Mouse (Mus musculus): ENCODE data around the gene Camk1d.

DNA sequence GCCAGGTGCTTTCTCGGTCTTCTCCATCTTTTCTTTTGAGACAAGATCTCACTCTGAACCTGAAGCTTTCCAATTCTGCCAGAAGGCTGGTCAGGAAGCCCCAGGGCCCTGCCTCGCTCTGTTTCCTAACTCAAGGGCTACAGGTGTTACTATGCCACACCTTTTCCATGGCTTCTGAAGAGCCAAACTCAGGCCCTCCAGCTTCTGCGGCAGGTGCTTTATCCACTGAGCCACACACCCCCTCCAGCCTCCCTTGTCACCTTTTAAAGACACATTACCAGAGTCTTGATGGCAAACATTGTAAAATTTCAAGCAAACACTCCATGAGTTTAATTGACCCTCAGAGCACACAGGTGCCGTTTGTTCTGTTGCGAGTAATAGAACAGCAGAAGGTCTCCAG, 17.7 kb upstream of the Camk1d start:
- TF ChIP-seq CTCF (IDR thresholded peaks at IDR 0.05; ENCODE audit: borderline replicate concordance, extremely low read depth, insufficient read depth, insufficient read length) (no peak), POLR2A (IDR thresholded peaks at IDR 0.05; ENCODE audit: borderline replicate concordance, extremely low read depth, insufficient read depth, insufficient read length, poor library complexity, severe bottlenecking) (no peak)
